Mouse (Mus musculus): ENCODE measurements at regions not wholly inside any gene's neighbourhood (a gene's known extent, or its start where the extent isn't known, plus 50 kb on each side); places are given as distances from the start of the nearest gene placed in this dataset.

DNA sequence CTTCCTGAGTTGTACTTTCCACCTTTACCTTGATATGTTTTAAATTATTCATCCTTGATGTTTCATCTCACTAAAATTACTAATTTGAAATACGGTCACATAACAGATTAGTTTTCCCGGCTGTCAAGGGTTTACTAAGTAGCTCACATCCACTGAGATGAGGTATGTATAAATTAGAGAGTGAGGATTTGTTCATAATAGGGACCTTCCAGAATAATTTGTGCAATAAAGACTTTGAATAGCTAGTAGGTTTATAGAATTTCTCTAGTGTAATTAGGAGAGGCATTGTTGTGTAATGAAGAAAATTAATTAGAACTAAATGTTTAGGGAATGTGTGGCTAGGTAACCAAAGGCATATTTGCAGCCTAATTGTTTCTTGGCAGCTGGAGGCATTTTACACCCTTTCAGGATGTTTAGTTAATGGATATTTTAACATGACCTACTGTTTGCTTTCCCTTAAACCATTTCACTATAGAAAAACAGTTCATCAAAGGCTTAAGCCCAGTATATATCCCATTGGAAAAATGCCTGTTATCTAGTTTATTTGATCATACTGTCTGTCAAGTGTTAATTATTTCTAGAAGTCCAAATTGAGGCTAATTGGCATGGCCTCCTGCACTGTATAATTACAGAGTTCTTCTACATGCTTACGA, 70.8 kb downstream of the Mat2b start:
- intact Hi-C loops (cut with DNase I), result loop anchor here (10.0 kb wide), 1 partner anchor 141 kb away; no protein-coding TSS in a partner anchor
- WGBS, result 87% methylated on average over 3 of the region's 3 CpGs
- Histone ChIP-seq H3K9ac (ENCODE audit: low read depth, low read length) (no peak overlapping the region), H3K4me3 (no peak overlapping the region), H3K4me1 (ENCODE audit: control insufficient read depth, insufficient read depth, low read length) (no peaks in the 10 kb centered on the region), H3K27ac (no peak overlapping the region), H3K27me3 (ENCODE audit: control insufficient read depth, insufficient read depth, low read length) (no peaks in the 10 kb centered on the region), H3K79me2 (replicated peaks; ENCODE audit: control insufficient read depth, insufficient read depth, low read length) (no peaks in the 10 kb centered on the region), H3K36me3 (ENCODE audit: control insufficient read depth, insufficient read depth, low read length) (no peaks in the 10 kb centered on the region)
- no peak for DNase-seq
- TF ChIP-seq POLR2A (IDR thresholded peaks at IDR 0.05; ENCODE audit: insufficient read depth, low read depth, low read length) (no peak), EP300 (IDR thresholded peaks at IDR 0.05; ENCODE audit: insufficient read depth, low read depth, low read length) (no peak), CTCF (IDR thresholded peaks at IDR 0.05) (no peak)

DNA sequence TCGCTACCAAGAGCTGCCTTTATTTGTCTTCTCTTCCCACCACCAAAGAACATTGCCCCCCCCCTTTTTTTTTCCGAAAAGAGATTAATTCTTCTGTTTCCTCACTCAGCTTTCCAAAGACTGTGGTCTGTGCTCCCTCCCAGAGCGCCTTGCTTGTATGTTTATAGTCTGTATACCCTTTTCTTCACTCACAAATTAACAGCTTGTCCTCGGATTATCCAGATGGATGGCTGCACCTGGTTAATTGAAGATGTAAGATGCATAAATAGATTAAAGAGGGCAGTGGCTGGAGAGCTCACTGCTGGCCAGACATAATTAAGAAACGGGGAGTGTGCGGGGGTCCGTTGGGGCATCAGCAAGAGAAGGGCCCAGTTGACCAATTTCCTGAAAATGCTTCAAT, 75.0 kb downstream of the Mat2b start:
- Histone ChIP-seq H3K27ac (no peak overlapping the region), H3K4me1 (ENCODE audit: control insufficient read depth, insufficient read depth, low read length) (no peaks in the 10 kb centered on the region), H3K79me2 (replicated peaks; ENCODE audit: control insufficient read depth, insufficient read depth, low read length) (no peaks in the 10 kb centered on the region), H3K9ac (ENCODE audit: low read depth, low read length) (no peak overlapping the region), H3K27me3 (ENCODE audit: control insufficient read depth, insufficient read depth, low read length) (no peaks in the 10 kb centered on the region), H3K36me3 (ENCODE audit: control insufficient read depth, insufficient read depth, low read length) (no peaks in the 10 kb centered on the region), H3K4me3 (no peak overlapping the region)
- 71% methylated on average over 7 of the region's 7 CpGs for WGBS
- DNase-seq, result no peak
- no peak for TF ChIP-seq CTCF (IDR thresholded peaks at IDR 0.05)
- no peak for TF ChIP-seq EP300 (IDR thresholded peaks at IDR 0.05; ENCODE audit: insufficient read depth, low read depth, low read length)
- TF ChIP-seq POLR2A (IDR thresholded peaks at IDR 0.05; ENCODE audit: insufficient read depth, low read depth, low read length), result no peak
- intact Hi-C loops (cut with DNase I), result loop anchor here (10.0 kb wide), 1 partner anchor 145 kb away; no protein-coding TSS in a partner anchor

DNA sequence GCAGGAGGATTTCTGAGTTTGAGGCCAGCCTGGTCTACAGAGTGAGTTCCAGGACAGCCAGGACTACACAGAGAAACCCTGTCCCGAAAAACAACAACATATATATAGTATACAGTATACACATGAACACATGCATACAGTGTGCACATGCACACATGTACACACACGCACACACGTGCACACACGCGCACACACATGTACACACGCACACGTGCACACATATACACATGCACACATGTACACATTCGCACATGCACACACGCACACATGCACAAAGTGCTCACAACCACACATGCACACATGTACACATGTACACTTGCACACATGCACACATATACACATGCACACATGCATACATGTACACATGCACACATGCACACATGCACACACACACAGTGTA, 92.0 kb downstream of the Mat2b start:
- no peak for TF ChIP-seq EP300 (IDR thresholded peaks at IDR 0.05; ENCODE audit: insufficient read depth, low read depth, low read length)
- no peak for TF ChIP-seq POLR2A (IDR thresholded peaks at IDR 0.05; ENCODE audit: insufficient read depth, low read depth, low read length)
- TF ChIP-seq CTCF (IDR thresholded peaks at IDR 0.05), result no peak
- intact Hi-C loops (cut with DNase I), result loop anchor here (5.0 kb wide), 1 partner anchor 1666 kb away; no protein-coding TSS in a partner anchor
- Histone ChIP-seq H3K4me3 (no peak overlapping the region), H3K27ac (no peak overlapping the region), H3K9ac (ENCODE audit: low read depth, low read length) (no peak overlapping the region), H3K36me3 (ENCODE audit: control insufficient read depth, insufficient read depth, low read length) (no peaks in the 10 kb centered on the region), H3K4me1 (ENCODE audit: control insufficient read depth, insufficient read depth, low read length) (no peaks in the 10 kb centered on the region), H3K79me2 (replicated peaks; ENCODE audit: control insufficient read depth, insufficient read depth, low read length) (no peaks in the 10 kb centered on the region), H3K27me3 (ENCODE audit: control insufficient read depth, insufficient read depth, low read length) (no peaks in the 10 kb centered on the region)
- 97% methylated on average over 9 of the region's 9 CpGs for WGBS
- no peak for DNase-seq

DNA sequence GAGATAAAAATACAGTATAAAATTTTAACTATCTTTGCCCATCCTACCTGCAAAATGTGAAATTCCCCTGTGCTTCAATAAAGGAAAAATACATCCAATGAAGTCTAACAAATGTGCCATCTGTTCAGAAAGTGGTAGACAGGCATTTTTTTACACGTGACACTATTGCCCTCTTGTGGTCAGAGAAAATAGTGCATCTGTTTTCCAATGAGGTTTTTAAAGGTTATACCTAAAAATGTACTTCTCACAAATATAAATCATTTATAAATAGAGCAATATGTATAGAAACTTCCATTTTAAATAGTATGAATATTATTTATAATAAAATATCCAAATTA, 93.5 kb downstream of the Mat2b start:
- Histone ChIP-seq H3K4me3 (no peak overlapping the region), H3K27me3 (ENCODE audit: control insufficient read depth, insufficient read depth, low read length) (no peaks in the 10 kb centered on the region), H3K27ac (no peak overlapping the region), H3K4me1 (ENCODE audit: control insufficient read depth, insufficient read depth, low read length) (no peaks in the 10 kb centered on the region), H3K36me3 (ENCODE audit: control insufficient read depth, insufficient read depth, low read length) (no peaks in the 10 kb centered on the region), H3K79me2 (replicated peaks; ENCODE audit: control insufficient read depth, insufficient read depth, low read length) (no peaks in the 10 kb centered on the region), H3K9ac (ENCODE audit: low read depth, low read length) (no peak overlapping the region)
- no peak for TF ChIP-seq EP300 (IDR thresholded peaks at IDR 0.05; ENCODE audit: insufficient read depth, low read depth, low read length)
- no peak for TF ChIP-seq POLR2A (IDR thresholded peaks at IDR 0.05; ENCODE audit: insufficient read depth, low read depth, low read length)
- TF ChIP-seq CTCF (IDR thresholded peaks at IDR 0.05), result peak; percentile 94
- WGBS, result 0% methylated on average over 1 of the region's 1 CpGs
- DNase-seq, result no peak
- intact Hi-C loops (cut with DNase I), result loop anchor here (2.0 to 5.0 kb wide), 2 partner anchors 1013 to 1664 kb away; no protein-coding TSS in a partner anchor

DNA sequence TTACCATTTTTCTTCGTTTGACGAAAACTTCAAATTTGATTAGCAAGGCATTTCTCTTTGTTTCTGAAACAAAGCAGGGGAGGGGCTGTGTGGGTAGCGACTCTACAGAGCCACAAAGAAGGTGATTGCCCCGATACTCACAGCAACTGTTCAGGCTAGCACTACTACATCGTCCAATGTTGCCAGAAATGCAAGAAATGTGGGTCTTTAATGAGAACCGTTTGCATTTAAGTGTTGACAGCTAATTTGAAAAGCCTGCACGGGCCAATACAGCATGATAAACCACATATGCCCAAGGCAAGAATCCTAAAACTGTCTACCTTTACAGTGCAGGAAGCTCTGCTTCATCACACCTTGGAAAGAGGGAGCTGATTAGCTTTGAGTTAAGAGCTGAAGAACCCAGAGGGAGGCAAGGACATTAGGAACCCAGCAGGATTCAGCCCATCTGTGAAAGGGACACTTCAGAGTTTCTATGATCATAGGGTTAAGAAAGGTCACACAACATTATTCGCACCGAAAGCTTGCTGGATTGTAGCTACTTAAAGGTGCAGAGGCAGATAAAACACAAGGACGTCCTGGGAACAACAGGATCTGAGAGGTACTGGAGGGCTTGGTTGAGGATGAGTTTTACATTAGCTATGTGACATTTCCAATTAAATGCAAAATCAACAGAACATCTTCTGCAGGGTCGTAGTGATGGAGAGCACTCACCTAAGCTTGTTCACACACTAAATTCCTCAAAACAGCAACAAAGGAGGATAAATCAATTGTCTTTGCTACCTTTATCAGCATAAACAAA, 94.0 kb downstream of the Mat2b start:
- H3K27me3 ChIP-seq (ENCODE audit: control insufficient read depth, insufficient read depth, low read length), result no peaks in the 10 kb centered on the region
- no peaks in the 10 kb centered on the region for H3K79me2 ChIP-seq (replicated peaks; ENCODE audit: control insufficient read depth, insufficient read depth, low read length)
- H3K9ac ChIP-seq (ENCODE audit: low read depth, low read length), result no peak overlapping the region
- WGBS, result 19% methylated on average over 11 of the region's 11 CpGs
- no peaks in the 10 kb centered on the region for H3K4me1 ChIP-seq (ENCODE audit: control insufficient read depth, insufficient read depth, low read length)
- no peak for DNase-seq
- H3K36me3 ChIP-seq (ENCODE audit: control insufficient read depth, insufficient read depth, low read length), result no peaks in the 10 kb centered on the region
- intact Hi-C loops (cut with DNase I), result loop anchor here (2.0 to 5.0 kb wide), 2 partner anchors 1012 to 1664 kb away; no protein-coding TSS in a partner anchor
- no peak for TF ChIP-seq CTCF (IDR thresholded peaks at IDR 0.05)
- H3K27ac ChIP-seq, result no peak overlapping the region
- H3K4me3 ChIP-seq, result no peak overlapping the region
